Mouse (Mus musculus): ENCODE results near the gene Il1rl1. TPM values are rescaled to one million over a fixed set of nuclear protein-coding genes. Genes with fewer than 3 reads are reported as not detected.

Il1rl1 gene
- polyA plus RNA-seq, 1 experiment from 2014 or later = 0.05 TPM

- Histone ChIP-seq H3K27ac (no peak overlapping the region), H3K9ac (no peak overlapping the region), H3K4me1 (no peaks in the 10 kb centered on the region), H3K9me3 (replicated peaks) (no peaks in the 10 kb centered on the region), H3K36me3 (no peaks in the 10 kb centered on the region), H3K4me3 (no peak overlapping the region), H3K27me3 (no peaks in the 10 kb centered on the region), H3K4me2 (replicated peaks) (no peak overlapping the region)
- 61% methylated on average over 7 of the region's 7 CpGs for WGBS
- ATAC-seq (ENCODE audit: low FRiP score) = no peak
Measured at GRCm38 (mm10) chr1:40414863-40415656, 14.3 kb upstream of the Il1rl1 start.

- Histone ChIP-seq H3K4me3 (no peak overlapping the region), H3K9me3 (replicated peaks) (no peaks in the 10 kb centered on the region), H3K27me3 (no peaks in the 10 kb centered on the region), H3K9ac (no peak overlapping the region), H3K27ac (no peak overlapping the region), H3K4me2 (replicated peaks) (no peak overlapping the region), H3K4me1 (no peaks in the 10 kb centered on the region), H3K36me3 (no peaks in the 10 kb centered on the region)
- WGBS = 89% methylated on average over 2 of the region's 2 CpGs
- ATAC-seq (ENCODE audit: low FRiP score) = no peak
Measured at GRCm38 (mm10) chr1:40417034-40417433, 12.3 kb upstream of the Il1rl1 start.

GRCm38 (mm10) chr1:40418512-40418911 lies 10.9 kb upstream of the Il1rl1 start:
- Histone ChIP-seq H3K9me3 (replicated peaks) (no peaks in the 10 kb centered on the region), H3K9ac (no peak overlapping the region), H3K27me3 (no peaks in the 10 kb centered on the region), H3K27ac (no peak overlapping the region), H3K36me3 (no peaks in the 10 kb centered on the region), H3K4me3 (no peak overlapping the region), H3K4me2 (replicated peaks) (no peak overlapping the region), H3K4me1 (no peaks in the 10 kb centered on the region)
- no peak for ATAC-seq (ENCODE audit: low FRiP score)
- 83% methylated on average over 5 of the region's 5 CpGs for WGBS

GRCm38 (mm10) chr1:40423892-40424291 lies 5.5 kb upstream of the Il1rl1 start:
- no peak overlapping the region for H3K4me3 ChIP-seq
- H3K4me1 ChIP-seq = no peaks in the 10 kb centered on the region
- no peak overlapping the region for H3K27ac ChIP-seq
- H3K9ac ChIP-seq = no peak overlapping the region
- WGBS = 88% methylated on average over 6 of the region's 6 CpGs
- H3K4me2 ChIP-seq (replicated peaks) = no peak overlapping the region
- H3K9me3 ChIP-seq (replicated peaks) = no peaks in the 10 kb centered on the region
- no peaks in the 10 kb centered on the region for H3K27me3 ChIP-seq
- no peaks in the 10 kb centered on the region for H3K36me3 ChIP-seq
- ATAC-seq (ENCODE audit: low FRiP score) = no peak

GRCm38 (mm10) chr1:40427270-40427669 lies 2.1 kb upstream of the Il1rl1 start:
- no peak overlapping the region for H3K27ac ChIP-seq
- no peaks in the 10 kb centered on the region for H3K9me3 ChIP-seq (replicated peaks)
- no peaks in the 10 kb centered on the region for H3K36me3 ChIP-seq
- H3K27me3 ChIP-seq = no peaks in the 10 kb centered on the region
- H3K4me2 ChIP-seq (replicated peaks) = no peak overlapping the region
- 93% methylated on average over 9 of the region's 9 CpGs for WGBS
- no peak overlapping the region for H3K4me3 ChIP-seq
- no peaks in the 10 kb centered on the region for H3K4me1 ChIP-seq
- no peak overlapping the region for H3K9ac ChIP-seq
- ATAC-seq (ENCODE audit: low FRiP score) = no peak

- Histone ChIP-seq H3K36me3 (no peaks in the 10 kb centered on the region), H3K4me2 (replicated peaks) (no peak overlapping the region), H3K4me1 (no peaks in the 10 kb centered on the region), H3K9me3 (replicated peaks) (no peaks in the 10 kb centered on the region), H3K9ac (no peak overlapping the region), H3K27ac (no peak overlapping the region), H3K4me3 (no peak overlapping the region), H3K27me3 (no peaks in the 10 kb centered on the region)
- no peak for ATAC-seq (ENCODE audit: low FRiP score)
- WGBS = 77% methylated on average over 1 of the region's 1 CpGs
Measured at GRCm38 (mm10) chr1:40427901-40428300, 1.5 kb upstream of the Il1rl1 start.

- Histone ChIP-seq H3K9ac (no peak overlapping the region), H3K4me3 (no peak overlapping the region), H3K27ac (no peak overlapping the region), H3K27me3 (no peaks in the 10 kb centered on the region), H3K4me1 (no peaks in the 10 kb centered on the region), H3K36me3 (no peaks in the 10 kb centered on the region), H3K4me2 (replicated peaks) (no peak overlapping the region), H3K9me3 (replicated peaks) (no peaks in the 10 kb centered on the region)
- WGBS = 81% methylated on average over 4 of the region's 4 CpGs
- no peak for ATAC-seq (ENCODE audit: low FRiP score)
Measured at GRCm38 (mm10) chr1:40430143-40430834, 919 bp downstream of the Il1rl1 start.

- no peaks in the 10 kb centered on the region for H3K27me3 ChIP-seq
- WGBS = 95% methylated on average over 2 of the region's 2 CpGs
- no peak overlapping the region for H3K9ac ChIP-seq
- no peak overlapping the region for H3K4me3 ChIP-seq
- no peaks in the 10 kb centered on the region for H3K4me1 ChIP-seq
- H3K4me2 ChIP-seq (replicated peaks) = no peak overlapping the region
- no peak for ATAC-seq (ENCODE audit: low FRiP score)
- no peaks in the 10 kb centered on the region for H3K9me3 ChIP-seq (replicated peaks)
- no peak overlapping the region for H3K27ac ChIP-seq
- no peaks in the 10 kb centered on the region for H3K36me3 ChIP-seq
Measured at GRCm38 (mm10) chr1:40432169-40432568, 2.8 kb downstream of the Il1rl1 start.

- H3K27ac ChIP-seq = no peak overlapping the region
- H3K4me1 ChIP-seq = no peaks in the 10 kb centered on the region
- no peak overlapping the region for H3K4me3 ChIP-seq
Measured at GRCm38 (mm10) chr1:40435936-40436335, 6.6 kb downstream of the Il1rl1 start.

GRCm38 (mm10) chr1:40437340-40437739 lies 8.0 kb downstream of the Il1rl1 start:
- Histone ChIP-seq H3K4me3 (no peak overlapping the region), H3K4me1 (no peaks in the 10 kb centered on the region), H3K9me3 (replicated peaks) (no peaks in the 10 kb centered on the region), H3K36me3 (no peaks in the 10 kb centered on the region), H3K4me2 (replicated peaks) (no peak overlapping the region), H3K27ac (no peak overlapping the region), H3K9ac (no peak overlapping the region), H3K27me3 (no peaks in the 10 kb centered on the region)
- no peak for ATAC-seq (ENCODE audit: low FRiP score)
- WGBS = 89% methylated on average over 2 of the region's 2 CpGs

More at GRCm38 (mm10) chr1:40435936-40436335, 6.6 kb downstream of the Il1rl1 start:
- Histone ChIP-seq H3K36me3 (no peaks in the 10 kb centered on the region), H3K4me2 (replicated peaks) (no peak overlapping the region), H3K9ac (no peak overlapping the region), H3K27me3 (no peaks in the 10 kb centered on the region), H3K9me3 (replicated peaks) (no peaks in the 10 kb centered on the region)
- ATAC-seq (ENCODE audit: low FRiP score) = no peak
- WGBS = 73% methylated on average over 3 of the region's 3 CpGs

GRCm38 (mm10) chr1:40439504-40439903 lies 10.1 kb downstream of the Il1rl1 start:
- Histone ChIP-seq H3K9ac (no peak overlapping the region), H3K4me2 (replicated peaks) (no peak overlapping the region), H3K36me3 (no peaks in the 10 kb centered on the region), H3K27ac (no peak overlapping the region), H3K27me3 (no peaks in the 10 kb centered on the region), H3K4me3 (no peak overlapping the region), H3K9me3 (replicated peaks) (no peaks in the 10 kb centered on the region), H3K4me1 (no peaks in the 10 kb centered on the region)
- 81% methylated on average over 8 of the region's 8 CpGs for WGBS
- no peak for ATAC-seq (ENCODE audit: low FRiP score)

- Histone ChIP-seq H3K36me3 (no peaks in the 10 kb centered on the region), H3K4me3 (no peak overlapping the region), H3K9ac (no peak overlapping the region), H3K27me3 (no peaks in the 10 kb centered on the region), H3K4me2 (replicated peaks) (no peak overlapping the region), H3K9me3 (replicated peaks) (no peaks in the 10 kb centered on the region), H3K4me1 (no peaks in the 10 kb centered on the region), H3K27ac (no peak overlapping the region)
- WGBS = 90% methylated on average over 3 of the region's 3 CpGs
- ATAC-seq (ENCODE audit: low FRiP score) = no peak
Measured at GRCm38 (mm10) chr1:40444800-40445199, 15.4 kb downstream of the Il1rl1 start.

Measured in hindbrain, embryonic 12.5 days (tissue).